Mouse (Mus musculus) kidney, embryonic 16.5 days (tissue): ENCODE measurements around the gene Tcp11l2. TPM values are rescaled to one million over a fixed set of nuclear protein-coding genes. Genes with fewer than 3 reads are reported as not detected.

Experiments used
- ATAC-seq: fragments of 200-750 bp; cut with Nextera tagmentation; 2 replicates; pipeline ENCODE4 v1.8.0; 2017; ENCODE audit warnings: moderate TSS enrichment; ENCODE audit not compliant: low FRiP score, low TSS enrichment
- H3K27ac ChIP-seq: fragments of 300-500 bp; sonication (generic); 2 replicates; pipeline ENCODE4 v1.5.1; 2014; ENCODE audit warnings: low read length
- H3K27me3 ChIP-seq: fragments of 300-500 bp; sonication (generic); 2 replicates; pipeline ENCODE4 v1.6.1; 2014; ENCODE audit warnings: low read length, control low read depth, mixed read lengths; ENCODE audit not compliant: insufficient read depth
- H3K36me3 ChIP-seq: fragments of 300-500 bp; sonication (generic); 2 replicates; pipeline ENCODE4 v1.6.1; 2014; ENCODE audit warnings: low read length, control low read depth, mixed read lengths; ENCODE audit not compliant: insufficient read depth
- H3K4me1 ChIP-seq: fragments of 300-500 bp; sonication (generic); 2 replicates; pipeline ENCODE4 v1.6.1; 2014; ENCODE audit warnings: low read length, control low read depth, mixed read lengths; ENCODE audit not compliant: insufficient read depth
- H3K4me2 ChIP-seq: fragments of 300-500 bp; sonication (generic); replicated peaks from 2 replicates; pipeline ENCODE4 v1.6.1; 2014; ENCODE audit warnings: low read depth, low read length
- H3K4me3 ChIP-seq: fragments of 300-500 bp; sonication (generic); 2 replicates; pipeline ENCODE4 v1.5.1; 2014; ENCODE audit warnings: mild to moderate bottlenecking, low read length
- H3K9ac ChIP-seq: fragments of 300-500 bp; sonication (generic); replicated peaks from 2 replicates; pipeline ENCODE4 v1.6.1; 2014; ENCODE audit warnings: low read length
- H3K9me3 ChIP-seq: fragments of 300-500 bp; sonication (generic); 2 replicates; pipeline ENCODE4 v1.6.1; 2016; ENCODE audit warnings: low read length, control low read depth
- WGBS: fragments of 180-500 bp; shearing (Covaris S2); extraction: QIAGEN DNeasy Blood & Tissue Kit; methylation state at CpG from one replicate; pipeline ENCODE4 v1.1.7; 2014; 5-methylcytosine and 5-hydroxymethylcytosine counted together
- polyA plus RNA-seq: library from polyadenylated mRNA; unstranded; fragments of >200 nt; fragmentation: Nextera tagmentation; extraction: Ambion mirVana; gene quantifications from 2 replicates; pipeline ENCODE4 v1.2.1, GENCODE M21; 2015

The Tcp11l2 gene
- polyA plus RNA-seq, 1 experiment from 2014 or later: 21.2 TPM

DNA sequence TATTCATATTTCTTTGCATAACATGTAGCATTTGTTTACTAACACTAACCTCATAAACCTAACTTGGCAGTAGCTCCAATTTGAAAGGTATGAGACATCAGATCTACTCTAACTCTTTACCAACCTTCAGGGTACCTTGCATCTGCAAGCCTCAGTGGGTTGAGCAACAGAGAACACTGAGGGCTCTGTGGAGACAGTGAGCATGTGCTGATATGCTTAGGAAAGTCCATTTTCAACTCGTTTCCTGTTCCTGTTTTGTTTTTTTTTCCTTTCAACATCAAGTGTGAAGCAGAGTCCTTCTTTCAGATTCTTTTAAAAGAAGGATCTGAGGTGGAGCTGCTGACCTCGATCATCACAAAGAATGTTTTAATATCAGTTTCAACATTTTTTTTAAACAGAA is 20.3 kb upstream of the Tcp11l2 start:
- Histone ChIP-seq H3K27ac (no peak overlapping the region), H3K27me3 (no peaks in the 10 kb centered on the region), H3K4me1 (0 out of 2 replicates have a peak, but pooled peaks cover 4% of the 10 kb centered on the region), H3K9ac (no peak overlapping the region), H3K9me3 (peaks cover 9% of the 10 kb centered on the region), H3K36me3 (no peaks in the 10 kb centered on the region), H3K4me2 (no peak overlapping the region), H3K4me3 (no peak overlapping the region)
- 72% methylated on average over 2 of the region's 2 CpGs for WGBS
- ATAC-seq: no peak

DNA sequence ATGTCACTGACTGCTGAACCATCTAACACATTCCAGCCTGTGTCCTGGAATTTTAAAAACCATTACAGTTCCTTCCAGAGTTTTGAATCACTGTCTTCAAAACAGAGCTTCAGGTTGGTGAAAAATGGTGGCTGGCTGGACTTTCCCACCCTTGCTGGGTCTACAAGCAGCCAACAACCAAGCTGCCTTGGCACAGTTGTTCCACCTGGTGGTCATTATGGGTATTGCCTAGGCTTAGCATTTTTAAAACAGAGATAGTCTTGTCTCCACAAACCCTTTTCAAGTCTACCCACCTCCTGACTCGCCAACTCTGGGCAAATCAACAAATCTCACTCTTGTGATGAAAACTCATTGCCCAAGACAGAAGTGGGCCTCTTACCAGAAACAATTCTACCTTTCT is 17.9 kb upstream of the Tcp11l2 start:
- Histone ChIP-seq H3K4me2 (no peak overlapping the region), H3K4me3 (no peak overlapping the region), H3K36me3 (no peaks in the 10 kb centered on the region), H3K9ac (no peak overlapping the region), H3K27ac (no peak overlapping the region), H3K27me3 (no peaks in the 10 kb centered on the region), H3K9me3 (peaks cover 9% of the 10 kb centered on the region), H3K4me1 (0 out of 2 replicates have a peak, but pooled peaks cover 4% of the 10 kb centered on the region)
- WGBS: 84% methylated on average over 1 of the region's 1 CpGs
- ATAC-seq: no peak

- no peaks in the 10 kb centered on the region for H3K27me3 ChIP-seq
- no peaks in the 10 kb centered on the region for H3K36me3 ChIP-seq
- 79% methylated on average over 4 of the region's 4 CpGs for WGBS
- H3K4me3 ChIP-seq: no peak overlapping the region
- ATAC-seq: no peak
- H3K9ac ChIP-seq: no peak overlapping the region
- H3K4me1 ChIP-seq: no peaks in the 10 kb centered on the region
- H3K27ac ChIP-seq: no peak overlapping the region
- peaks cover 9% of the 10 kb centered on the region for H3K9me3 ChIP-seq
- no peak overlapping the region for H3K4me2 ChIP-seq
Observed at GRCm38 (mm10) chr10:84559986-84560385, 16.4 kb upstream of the Tcp11l2 start.

DNA sequence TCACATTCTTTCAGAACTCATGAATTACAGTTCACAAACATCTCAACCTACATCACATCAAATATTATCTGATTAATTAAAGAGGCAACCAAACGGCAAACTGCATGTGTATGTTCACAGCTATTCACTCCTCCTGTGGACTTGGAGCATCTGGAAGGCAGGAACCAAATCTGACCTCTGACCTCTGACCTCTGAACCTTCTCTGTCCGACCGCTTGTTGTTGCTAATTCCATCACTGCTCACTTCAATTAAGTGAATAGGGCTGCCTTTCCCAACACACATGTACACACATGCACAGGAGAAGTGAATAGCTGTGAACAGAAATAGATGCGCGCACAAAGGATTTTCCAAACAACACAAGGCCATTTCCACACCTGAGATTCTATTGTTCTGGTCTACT is 14.3 kb upstream of the Tcp11l2 start:
- no peaks in the 10 kb centered on the region for H3K4me1 ChIP-seq
- no peaks in the 10 kb centered on the region for H3K36me3 ChIP-seq
- H3K9ac ChIP-seq: no peak overlapping the region
- H3K4me2 ChIP-seq: no peak overlapping the region
- no peak overlapping the region for H3K4me3 ChIP-seq
- no peak overlapping the region for H3K27ac ChIP-seq
- no peaks in the 10 kb centered on the region for H3K27me3 ChIP-seq
- H3K9me3 ChIP-seq: peaks cover 9% of the 10 kb centered on the region
- ATAC-seq: no peak
- 69% methylated on average over 5 of the region's 5 CpGs for WGBS

DNA sequence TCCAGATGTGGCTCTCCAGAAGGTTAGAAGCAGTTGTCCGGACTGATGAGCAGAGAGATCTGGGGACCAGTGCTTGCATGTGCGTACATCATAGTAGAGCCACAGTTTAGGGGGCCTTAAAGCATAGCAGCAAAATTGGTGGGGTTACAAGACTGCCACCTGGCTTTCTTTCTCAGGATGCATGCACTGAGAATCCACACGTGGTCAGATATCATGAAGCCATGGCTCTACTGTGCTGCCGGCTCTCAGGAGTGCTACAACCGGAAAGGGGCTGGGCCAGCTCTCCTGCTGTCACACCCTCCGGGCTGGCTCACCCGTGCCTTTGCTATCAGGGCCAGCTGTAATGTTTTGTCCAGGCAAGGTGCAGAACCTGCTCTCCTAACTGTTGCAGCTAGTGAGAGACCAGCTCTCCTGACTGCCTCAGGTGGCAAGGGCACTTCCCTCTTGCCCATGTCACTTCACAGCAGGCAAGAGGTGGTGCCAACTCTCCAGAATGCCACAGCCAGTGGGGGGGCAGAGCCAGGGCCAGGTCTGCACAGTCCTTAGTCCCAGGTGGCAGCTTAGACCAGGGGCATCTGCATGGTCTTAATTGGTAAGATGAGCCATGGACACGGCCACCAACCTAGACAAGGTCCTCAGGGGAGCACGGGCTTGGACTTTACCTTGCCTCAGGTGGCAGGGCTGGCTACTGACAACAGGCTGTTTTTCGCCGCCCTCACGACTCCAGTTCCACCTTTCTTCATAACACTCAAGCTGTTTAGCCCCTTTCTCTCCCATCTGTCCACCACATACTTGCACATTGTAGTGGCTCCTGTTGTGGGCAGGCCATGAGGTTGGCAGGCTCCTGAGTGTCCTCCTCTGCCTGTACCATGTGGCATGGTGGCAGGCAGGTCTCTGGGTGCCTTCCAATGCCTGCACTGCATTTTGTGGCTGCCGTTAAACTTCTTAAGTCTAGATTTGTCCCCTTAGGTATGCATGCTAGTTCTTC is 13.6 kb upstream of the Tcp11l2 start:
- peak; percentile 74; the same call in 1 of the 2 replicates for ATAC-seq
- H3K27ac ChIP-seq: no peak overlapping the region
- 61% methylated on average over 13 of the region's 13 CpGs for WGBS

DNA sequence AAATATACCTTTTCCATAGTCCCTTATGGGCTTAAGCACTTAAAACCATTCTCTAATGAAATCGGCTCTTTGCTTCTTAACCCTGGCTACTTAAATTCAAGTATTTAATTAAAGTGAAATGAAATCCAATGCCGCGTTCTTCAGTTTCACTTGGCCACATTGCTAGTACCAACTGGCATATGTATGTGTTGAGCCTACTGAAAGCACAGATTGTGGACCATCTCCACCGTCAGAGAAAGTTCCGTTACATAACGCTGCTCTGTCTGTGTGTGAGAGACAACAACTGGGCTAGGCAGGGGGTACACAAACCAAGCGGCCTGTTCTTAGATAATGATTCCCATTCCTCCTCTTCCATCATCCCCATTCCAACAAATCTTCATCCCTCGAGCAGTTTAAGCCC is 12.0 kb upstream of the Tcp11l2 start:
- no peak for ATAC-seq
- Histone ChIP-seq H3K27me3 (no peaks in the 10 kb centered on the region), H3K27ac (no peak overlapping the region), H3K4me1 (no peaks in the 10 kb centered on the region), H3K9me3 (no peaks in the 10 kb centered on the region), H3K4me2 (no peak overlapping the region), H3K36me3 (no peaks in the 10 kb centered on the region), H3K9ac (no peak overlapping the region), H3K4me3 (no peak overlapping the region)
- 81% methylated on average over 8 of the region's 8 CpGs for WGBS

More for the DNA sequence above, 13.6 kb upstream of the Tcp11l2 start:
- Histone ChIP-seq H3K4me3 (no peak overlapping the region), H3K4me2 (no peak overlapping the region), H3K36me3 (no peaks in the 10 kb centered on the region), H3K9ac (no peak overlapping the region), H3K4me1 (no peaks in the 10 kb centered on the region), H3K27me3 (no peaks in the 10 kb centered on the region), H3K9me3 (peaks cover 9% of the 10 kb centered on the region)

- Histone ChIP-seq H3K27me3 (peaks cover 2% of the 10 kb centered on the region; the same call in 1 of the 2 replicates), H3K4me3 (no peak overlapping the region), H3K27ac (no peak overlapping the region), H3K4me2 (no peak overlapping the region), H3K4me1 (no peaks in the 10 kb centered on the region), H3K36me3 (no peaks in the 10 kb centered on the region), H3K9me3 (no peaks in the 10 kb centered on the region), H3K9ac (no peak overlapping the region)
- WGBS: 81% methylated on average over 10 of the region's 10 CpGs
- ATAC-seq: no peak
Observed at GRCm38 (mm10) chr10:84571052-84571639, 5.3 kb upstream of the Tcp11l2 start.

GRCm38 (mm10) chr10:84573671-84574420 is 2.6 kb upstream of the Tcp11l2 start:
- Histone ChIP-seq H3K9me3 (no peaks in the 10 kb centered on the region), H3K27me3 (peaks cover 2% of the 10 kb centered on the region; the same call in 1 of the 2 replicates), H3K9ac (no peak overlapping the region), H3K4me1 (peaks cover 7% of the 10 kb centered on the region; the same call in 1 of the 2 replicates), H3K4me2 (no peak overlapping the region), H3K4me3 (no peak overlapping the region), H3K36me3 (no peaks in the 10 kb centered on the region), H3K27ac (no peak overlapping the region)
- no peak for ATAC-seq
- 70% methylated on average over 5 of the region's 5 CpGs for WGBS

- Histone ChIP-seq H3K27ac (no peak overlapping the region), H3K4me3 (peak overlapping the region; percentile 80), H3K9ac (peak overlapping the region; percentile 42; the same call in 1 of the 2 replicates), H3K36me3 (no peaks in the 10 kb centered on the region), H3K4me2 (peak overlapping the region; percentile 92), H3K9me3 (no peaks in the 10 kb centered on the region), H3K4me1 (peaks cover 7% of the 10 kb centered on the region; the same call in 1 of the 2 replicates), H3K27me3 (peaks cover 2% of the 10 kb centered on the region; the same call in 1 of the 2 replicates)
- peak; percentile 74 for ATAC-seq
- WGBS: under 1% methylated on average over 14 of the region's 14 CpGs
Observed at GRCm38 (mm10) chr10:84576029-84576394, 414 bp upstream of the Tcp11l2 start.
